Mouse (Mus musculus) heart, postnatal 14 days (tissue): Measurements from ENCODE around the gene Farp1. TPM values are rescaled to one million over a fixed set of nuclear protein-coding genes. Genes with fewer than 3 reads are reported as not detected.

ENCODE experiments used
- DNase-seq, 2 experiments: peaks; one replicate each; pipeline ENCODE4 v3.0.0; 2021 to 2022
- intact Hi-C: fragments of 180-260 bp; cut with DNase I; formaldehyde crosslinking; loops from one replicate; pipeline ENCODE4 v1.15.1; 2025
- total RNA-seq, 2 experiments: library from RNA; stranded (reverse); gene quantifications; 2 replicates each; pipeline ENCODE4 v1.2.3; 2021

Farp1 gene
- total RNA-seq, 2 experiments from 2014 or later: 16.5 to 17.7 TPM

DNA sequence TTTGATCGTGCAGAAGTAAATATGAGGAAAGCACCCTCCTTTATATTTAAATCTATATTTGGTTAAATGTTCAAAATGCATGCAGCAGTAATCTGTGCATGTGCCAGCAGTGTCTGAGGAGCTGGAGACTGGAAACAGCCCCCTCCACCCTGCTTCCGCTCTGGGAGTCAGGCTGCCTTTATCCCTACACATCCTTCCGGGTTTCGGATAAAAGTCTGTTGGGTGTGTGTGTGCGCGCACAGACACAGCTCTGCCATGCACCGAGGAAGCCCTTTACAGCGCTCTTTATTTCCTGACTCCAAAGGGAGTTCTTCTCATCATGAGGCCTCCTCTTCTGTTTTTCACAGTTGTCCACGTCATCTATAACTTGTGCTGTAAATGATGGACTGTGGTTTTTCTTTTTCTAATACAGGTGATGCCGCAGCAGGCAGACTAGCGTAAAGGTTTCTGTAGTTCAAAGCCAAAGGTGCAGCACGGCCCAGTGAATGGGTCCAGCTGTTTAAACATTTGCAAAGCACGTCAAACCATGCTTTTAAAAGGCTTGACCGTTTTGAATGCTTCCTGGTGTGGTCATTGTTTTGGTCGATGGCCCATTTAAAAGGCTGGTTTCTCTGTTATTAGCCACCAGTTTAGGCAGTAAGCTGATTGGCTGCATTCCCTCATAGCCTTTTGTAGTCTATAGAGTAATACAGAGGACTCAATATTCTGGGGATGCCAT, 172.6 kb downstream of the Farp1 start:
- intact Hi-C loops: no loop called here
- DNase-seq: no peak

GRCm38 (mm10) chr14:121208159-121208515, 173.1 kb downstream of the Farp1 start:
- intact Hi-C loops: no loop called here
- no peak for DNase-seq

- DNase-seq: no peak
- intact Hi-C loops: no loop called here
Observed at GRCm38 (mm10) chr14:121210318-121210717, 175.3 kb downstream of the Farp1 start.

- intact Hi-C loops: no loop called here
- DNase-seq: no peak
Observed at GRCm38 (mm10) chr14:121213650-121214049, 178.7 kb downstream of the Farp1 start.

DNA sequence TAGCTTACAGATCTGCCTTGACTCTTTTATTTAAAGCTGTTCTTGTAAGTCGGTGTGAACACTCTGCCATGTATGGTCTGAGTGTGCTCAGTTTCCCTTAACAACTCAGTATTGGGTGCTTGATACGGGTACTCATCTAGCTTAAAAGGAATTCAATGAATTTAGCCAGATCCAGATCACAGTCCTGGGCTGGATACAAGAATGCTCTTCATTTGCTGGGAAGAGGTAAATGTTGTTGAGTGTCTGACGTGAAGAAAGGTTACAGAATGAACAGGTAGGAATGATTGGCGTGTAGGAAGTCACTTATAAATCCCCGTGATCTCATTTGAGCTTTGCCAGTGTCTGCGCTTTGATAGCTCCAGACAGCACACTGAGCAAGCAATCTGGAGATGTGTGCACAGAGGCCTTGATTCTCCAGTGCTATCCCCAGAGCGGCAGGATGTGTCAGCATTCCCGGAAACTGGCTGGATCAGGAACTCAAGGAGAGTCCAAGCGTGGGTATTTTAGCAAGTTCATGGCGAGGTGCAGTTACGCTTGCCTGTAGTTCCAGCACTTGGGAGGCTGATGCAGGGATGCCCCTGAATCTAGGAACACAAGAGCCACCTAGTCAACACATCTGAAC, 179.7 kb downstream of the Farp1 start:
- no peak for DNase-seq
- intact Hi-C loops: no loop called here

- DNase-seq: no peak
- intact Hi-C loops: no loop called here
Observed at GRCm38 (mm10) chr14:121215817-121216216, 180.8 kb downstream of the Farp1 start.

- intact Hi-C loops: no loop called here
- no peak for DNase-seq
Observed at GRCm38 (mm10) chr14:121216672-121217071, 181.7 kb downstream of the Farp1 start.

- intact Hi-C loops: no loop called here
Observed at GRCm38 (mm10) chr14:121218620-121219019, 183.6 kb downstream of the Farp1 start.

DNA sequence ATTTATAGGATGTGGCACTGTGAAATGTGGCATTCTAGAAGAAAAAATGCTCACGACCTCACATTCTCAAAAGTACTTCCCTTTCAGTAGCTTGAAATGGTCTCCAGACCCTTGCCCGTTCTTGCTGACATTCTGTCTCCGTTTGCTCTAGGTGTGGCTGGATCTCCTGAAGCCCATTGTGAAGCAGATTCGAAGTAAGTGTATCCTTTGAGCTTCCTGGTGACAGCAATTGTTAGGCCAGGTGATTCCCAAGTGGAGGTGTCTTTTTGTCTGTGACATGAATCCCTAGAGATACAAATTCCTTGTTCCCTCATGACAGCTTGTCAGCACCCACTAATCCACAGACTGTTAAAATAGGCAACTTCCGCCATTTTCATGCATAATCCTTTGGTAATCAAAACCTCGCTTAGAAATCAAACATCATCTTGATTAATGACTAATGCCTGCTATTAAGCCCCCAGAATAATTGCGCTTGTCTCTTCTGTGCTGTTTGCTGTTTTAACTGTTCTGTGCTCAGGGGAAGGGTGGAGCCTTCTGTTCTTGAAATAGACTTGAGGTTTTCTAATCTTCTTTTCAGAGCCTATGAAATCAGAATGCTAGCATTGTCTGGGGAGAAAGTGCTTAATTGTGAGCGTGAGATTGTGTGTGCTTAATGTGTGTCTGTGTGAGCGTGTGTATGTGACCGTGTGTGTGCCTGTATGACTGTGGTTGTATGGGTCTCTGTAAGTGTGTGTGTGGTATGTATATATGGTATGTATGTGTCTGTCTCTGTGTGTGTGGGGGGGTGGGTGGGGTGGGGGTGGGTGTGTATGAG, 184.4 kb downstream of the Farp1 start:
- intact Hi-C loops: loop anchor here (5.0 kb wide), 2 partner anchors 242 to 387 kb away; no protein-coding TSS in a partner anchor
- no peak for DNase-seq

More at GRCm38 (mm10) chr14:121218620-121219019, 183.6 kb downstream of the Farp1 start:
- DNase-seq: no peak

GRCm38 (mm10) chr14:121220040-121220322, 185.0 kb downstream of the Farp1 start:
- intact Hi-C loops: loop anchor here (5.0 kb wide), 2 partner anchors 243 to 388 kb away; no protein-coding TSS in a partner anchor
- no peak for DNase-seq

GRCm38 (mm10) chr14:121220723-121221122, 185.7 kb downstream of the Farp1 start:
- intact Hi-C loops: loop anchor here (1.0 to 5.0 kb wide), 3 partner anchors 185 to 388 kb away; partner anchors contain the start of gene Farp1
- DNase-seq: peak; percentile 74 to 80

- peak; percentile 17 to 21 for DNase-seq
- intact Hi-C loops: no loop called here
Observed at GRCm38 (mm10) chr14:121225804-121226203, 190.8 kb downstream of the Farp1 start.

GRCm38 (mm10) chr14:121229036-121229773, 194.2 kb downstream of the Farp1 start:
- DNase-seq: no peak

DNA sequence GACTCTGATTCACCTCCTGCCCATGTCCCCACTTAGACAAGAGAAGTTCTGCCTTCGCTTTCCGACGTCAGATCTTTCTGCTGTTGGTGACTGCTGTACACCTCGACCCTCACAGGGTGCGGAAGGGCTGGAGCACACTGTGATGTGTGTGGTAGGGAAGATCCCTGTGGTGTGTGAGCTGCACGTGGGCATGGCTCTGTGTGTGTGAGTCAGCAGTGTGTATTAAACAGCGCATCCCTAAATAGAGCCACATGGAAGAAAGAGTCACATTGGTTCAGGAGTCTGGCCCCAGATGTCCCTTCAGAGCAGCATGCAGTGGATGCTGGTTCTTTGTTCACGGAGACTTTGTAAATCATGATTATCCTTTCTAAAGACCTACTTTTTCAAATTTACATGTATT, 196.2 kb downstream of the Farp1 start:
- intact Hi-C loops: no loop called here
- no peak for DNase-seq

More at GRCm38 (mm10) chr14:121229036-121229773, 194.2 kb downstream of the Farp1 start:
- intact Hi-C loops: no loop called here

DNA sequence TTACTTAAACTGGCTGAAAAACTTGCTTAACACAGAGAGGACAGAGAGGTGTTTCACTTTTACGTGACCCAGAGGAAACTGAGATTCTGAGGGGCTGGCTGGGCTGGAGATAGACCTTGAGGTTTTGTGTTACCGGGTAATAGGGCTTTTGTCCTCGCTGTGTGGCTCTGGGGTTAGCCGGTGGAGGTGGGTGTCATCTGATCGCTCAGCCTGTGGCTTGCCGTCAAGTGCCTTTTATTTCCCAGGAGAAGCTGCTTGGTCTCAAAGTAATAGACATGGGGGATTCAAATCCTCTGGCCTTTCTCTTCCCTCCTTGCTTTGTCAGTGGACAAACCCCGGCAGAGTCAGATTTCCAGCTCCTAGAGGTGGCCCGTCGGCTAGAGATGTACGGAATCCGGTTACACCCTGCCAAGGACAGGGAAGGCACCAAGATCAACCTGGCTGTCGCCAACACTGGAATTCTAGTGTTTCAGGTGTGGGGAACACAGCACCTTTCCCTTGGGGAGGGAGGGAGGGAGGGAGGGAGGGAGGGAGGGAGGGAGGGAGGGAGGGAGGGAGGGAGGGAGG, 199.8 kb downstream of the Farp1 start:
- intact Hi-C loops: no loop called here
- no peak for DNase-seq

GRCm38 (mm10) chr14:121236736-121237135, 201.7 kb downstream of the Farp1 start:
- intact Hi-C loops: no loop called here

DNA sequence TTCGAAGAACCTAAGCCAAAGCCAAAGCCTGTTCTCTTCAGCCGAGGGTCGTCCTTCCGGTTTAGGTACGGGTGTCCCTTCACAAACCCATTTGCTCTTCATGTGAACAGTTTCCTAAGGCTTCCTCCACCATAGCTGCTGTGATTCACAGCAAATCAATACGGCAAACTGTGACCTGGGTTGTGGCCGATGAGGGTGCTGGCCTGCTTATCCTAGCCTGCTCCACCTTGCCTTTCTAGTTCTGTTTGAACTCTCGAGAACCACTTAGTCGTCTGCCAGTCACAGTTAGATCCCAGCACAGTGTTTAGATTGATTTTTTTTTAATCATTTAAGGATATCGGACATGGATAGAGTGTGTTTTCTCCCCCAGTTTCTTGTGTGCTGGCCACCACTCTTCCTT, 203.7 kb downstream of the Farp1 start:
- no peak for DNase-seq
- intact Hi-C loops: no loop called here

More at GRCm38 (mm10) chr14:121236736-121237135, 201.7 kb downstream of the Farp1 start:
- DNase-seq: no peak

GRCm38 (mm10) chr14:121239386-121239785, 204.4 kb downstream of the Farp1 start:
- intact Hi-C loops: no loop called here
- DNase-seq: no peak

GRCm38 (mm10) chr14:121244104-121244503, 209.1 kb downstream of the Farp1 start:
- intact Hi-C loops: no loop called here
- no peak for DNase-seq

GRCm38 (mm10) chr14:121246048-121246731, 211.2 kb downstream of the Farp1 start:
- intact Hi-C loops: no loop called here
- DNase-seq: peak in 1 of 2 experiments; percentile 16
